Mouse (Mus musculus) ES-E14 (cell line): ENCODE results near the gene Kank2.

Experiments used
- CHD2 ChIP-seq: IDR thresholded peaks from 2 replicates; pipeline ENCODE4 v1.6.1; 2014; ENCODE audit warnings: mild to moderate bottlenecking, low read depth, low read length, inconsistent platforms
- HCFC1 ChIP-seq: IDR thresholded peaks from 2 replicates; pipeline ENCODE4 v1.6.1; 2012; ENCODE audit warnings: low read length, inconsistent platforms, borderline replicate concordance; ENCODE audit not compliant: insufficient read depth
- MAFK ChIP-seq: IDR thresholded peaks from 2 replicates; pipeline ENCODE4 v1.6.1; 2014; ENCODE audit warnings: mild to moderate bottlenecking, low read depth, low read length, inconsistent platforms; ENCODE audit not compliant: insufficient read depth
- ZC3H11A ChIP-seq: IDR thresholded peaks from 2 replicates; pipeline ENCODE4 v1.6.1; 2012; ENCODE audit warnings: low read depth, mild to moderate bottlenecking, inconsistent platforms, low read length, borderline replicate concordance
- ZNF384 ChIP-seq: IDR thresholded peaks from 2 replicates; pipeline ENCODE4 v1.6.1; 2012; ENCODE audit warnings: low read depth, low read length, inconsistent platforms

GRCm38 (mm10) chr9:21803986-21804644 lies 5.6 kb upstream of the Kank2 start:
- no peak for TF ChIP-seq ZNF384
- TF ChIP-seq ZC3H11A = peak; percentile 32; the same call in 1 of the 2 replicates
- TF ChIP-seq HCFC1 = no peak
- TF ChIP-seq CHD2 = no peak
- no peak for TF ChIP-seq MAFK
